Mouse (Mus musculus): ENCODE measurements around the gene Gucy2e. TPM values are rescaled to one million over a fixed set of nuclear protein-coding genes. Genes with fewer than 3 reads are reported as not detected.

Gucy2e gene
- polyA plus RNA-seq, 1 experiment from 2014 or later = 0.08 TPM

GRCm38 (mm10) chr11:69244911-69245310 is 8.1 kb upstream of the Gucy2e start:
- H3K9ac ChIP-seq (ENCODE audit: low read length) = no peak overlapping the region
- peaks cover 7 to 16% of the 10 kb centered on the region in 2 experiments; a peak in 3 of 4 replicates for H3K4me1 ChIP-seq (ENCODE audit: control insufficient read depth in 2 of 2, insufficient read depth in 2 of 2, low read length in 2 of 2)
- no peaks in the 10 kb centered on the region for H3K27me3 ChIP-seq (ENCODE audit: control insufficient read depth, insufficient read depth, low read length)
- H3K4me3 ChIP-seq (ENCODE audit: control insufficient read depth in 1 of 2, insufficient read depth in 1 of 2, low read depth in 1 of 2, low read length in 2 of 2) = 0 out of 4 replicates have a peak overlapping the region, but pooled peaks of 1 of the 2 experiments have one; percentile 11
- ATAC-seq (ENCODE audit: insufficient number of reproducible peaks, insufficient read depth, low FRiP score, low read depth) = no peak
- no peaks in the 10 kb centered on the region for H3K36me3 ChIP-seq (ENCODE audit: control insufficient read depth, insufficient read depth, low read length)
- WGBS = 21% methylated on average over 2 of the region's 2 CpGs
- H3K4me2 ChIP-seq (ENCODE audit: low read length) = peak overlapping the region; percentile 55
- H3K27ac ChIP-seq (replicated peaks in 1 of 2; ENCODE audit: control insufficient read depth in 1 of 2, insufficient read depth in 1 of 2, low read depth in 2 of 2, low read length in 2 of 2) = no peak overlapping the region
- H3K9me3 ChIP-seq (ENCODE audit: control insufficient read depth, low read length) = no peaks in the 10 kb centered on the region

GRCm38 (mm10) chr11:69236061-69236925 is 543 bp downstream of the Gucy2e start:
- WGBS = 3% methylated on average over 51 of the region's 51 CpGs
- peaks cover 46% of the 10 kb centered on the region for H3K27me3 ChIP-seq (ENCODE audit: control insufficient read depth, insufficient read depth, low read length)
- H3K27ac ChIP-seq (replicated peaks in 1 of 2; ENCODE audit: control insufficient read depth in 1 of 2, insufficient read depth in 1 of 2, low read depth in 2 of 2, low read length in 2 of 2) = no peak overlapping the region

GRCm38 (mm10) chr11:69235285-69236060 is 1.4 kb downstream of the Gucy2e start:
- Histone ChIP-seq H3K9me3 (ENCODE audit: control insufficient read depth, low read length) (no peaks in the 10 kb centered on the region), H3K4me3 (ENCODE audit: control insufficient read depth in 1 of 2, insufficient read depth in 1 of 2, low read depth in 1 of 2, low read length in 2 of 2) (peak overlapping the region; percentile 36 to 46), H3K27ac (replicated peaks in 1 of 2; ENCODE audit: control insufficient read depth in 1 of 2, insufficient read depth in 1 of 2, low read depth in 2 of 2, low read length in 2 of 2) (no peak overlapping the region), H3K4me2 (ENCODE audit: low read length) (peak overlapping the region; percentile 87), H3K36me3 (ENCODE audit: control insufficient read depth, insufficient read depth, low read length) (no peaks in the 10 kb centered on the region), H3K4me1 (ENCODE audit: control insufficient read depth in 2 of 2, insufficient read depth in 2 of 2, low read length in 2 of 2) (peaks cover 2 to 9% of the 10 kb centered on the region in 2 experiments; a peak in 2 of 4 replicates), H3K27me3 (ENCODE audit: control insufficient read depth, insufficient read depth, low read length) (peaks cover 46% of the 10 kb centered on the region), H3K9ac (ENCODE audit: low read length) (peak overlapping the region; percentile 63)
- ATAC-seq (ENCODE audit: insufficient number of reproducible peaks, insufficient read depth, low FRiP score, low read depth) = peak; percentile 55
- 2% methylated on average over 33 of the region's 33 CpGs for WGBS

More at GRCm38 (mm10) chr11:69236061-69236925, 543 bp downstream of the Gucy2e start:
- no peaks in the 10 kb centered on the region for H3K9me3 ChIP-seq (ENCODE audit: control insufficient read depth, low read length)
- no peaks in the 10 kb centered on the region for H3K36me3 ChIP-seq (ENCODE audit: control insufficient read depth, insufficient read depth, low read length)
- peak overlapping the region; percentile 36 to 46 for H3K4me3 ChIP-seq (ENCODE audit: control insufficient read depth in 1 of 2, insufficient read depth in 1 of 2, low read depth in 1 of 2, low read length in 2 of 2)
- peak; percentile 37; the same call in 1 of the 2 replicates for ATAC-seq (ENCODE audit: insufficient number of reproducible peaks, insufficient read depth, low FRiP score, low read depth)
- peak overlapping the region; percentile 63 for H3K9ac ChIP-seq (ENCODE audit: low read length)
- peaks cover 2 to 9% of the 10 kb centered on the region in 2 experiments; a peak in 2 of 4 replicates for H3K4me1 ChIP-seq (ENCODE audit: control insufficient read depth in 2 of 2, insufficient read depth in 2 of 2, low read length in 2 of 2)
- peak overlapping the region; percentile 87 for H3K4me2 ChIP-seq (ENCODE audit: low read length)

GRCm38 (mm10) chr11:69233141-69233540 is 3.7 kb downstream of the Gucy2e start:
- H3K27me3 ChIP-seq (ENCODE audit: control insufficient read depth, insufficient read depth, low read length) = peaks cover 44% of the 10 kb centered on the region
- no peak for ATAC-seq (ENCODE audit: insufficient number of reproducible peaks, insufficient read depth, low FRiP score, low read depth)
- no peak overlapping the region for H3K27ac ChIP-seq (replicated peaks in 1 of 2; ENCODE audit: control insufficient read depth in 1 of 2, insufficient read depth in 1 of 2, low read depth in 2 of 2, low read length in 2 of 2)
- H3K4me1 ChIP-seq (ENCODE audit: control insufficient read depth in 2 of 2, insufficient read depth in 2 of 2, low read length in 2 of 2) = peaks cover 2 to 9% of the 10 kb centered on the region in 2 experiments; a peak in 2 of 4 replicates
- H3K9ac ChIP-seq (ENCODE audit: low read length) = no peak overlapping the region
- 64% methylated on average over 2 of the region's 2 CpGs for WGBS
- H3K9me3 ChIP-seq (ENCODE audit: control insufficient read depth, low read length) = no peaks in the 10 kb centered on the region
- no peak overlapping the region for H3K4me3 ChIP-seq (ENCODE audit: control insufficient read depth in 1 of 2, insufficient read depth in 1 of 2, low read depth in 1 of 2, low read length in 2 of 2)
- no peak overlapping the region for H3K4me2 ChIP-seq (ENCODE audit: low read length)
- no peaks in the 10 kb centered on the region for H3K36me3 ChIP-seq (ENCODE audit: control insufficient read depth, insufficient read depth, low read length)

GRCm38 (mm10) chr11:69230420-69230819 is 6.4 kb downstream of the Gucy2e start:
- 67% methylated on average over 4 of the region's 4 CpGs for WGBS
- H3K9ac ChIP-seq (ENCODE audit: low read length) = no peak overlapping the region
- no peak overlapping the region for H3K4me2 ChIP-seq (ENCODE audit: low read length)
- H3K9me3 ChIP-seq (ENCODE audit: control insufficient read depth, low read length) = no peaks in the 10 kb centered on the region
- H3K27ac ChIP-seq (replicated peaks in 1 of 2; ENCODE audit: control insufficient read depth in 1 of 2, insufficient read depth in 1 of 2, low read depth in 2 of 2, low read length in 2 of 2) = no peak overlapping the region
- H3K4me1 ChIP-seq (ENCODE audit: control insufficient read depth in 2 of 2, insufficient read depth in 2 of 2, low read length in 2 of 2) = no peaks in the 10 kb centered on the region; a peak in 2 of 4 replicates
- no peak overlapping the region for H3K4me3 ChIP-seq (ENCODE audit: control insufficient read depth in 1 of 2, insufficient read depth in 1 of 2, low read depth in 1 of 2, low read length in 2 of 2)
- H3K36me3 ChIP-seq (ENCODE audit: control insufficient read depth, insufficient read depth, low read length) = no peaks in the 10 kb centered on the region
- H3K27me3 ChIP-seq (ENCODE audit: control insufficient read depth, insufficient read depth, low read length) = peaks cover 18% of the 10 kb centered on the region
- no peak for ATAC-seq (ENCODE audit: insufficient number of reproducible peaks, insufficient read depth, low FRiP score, low read depth)

GRCm38 (mm10) chr11:69225715-69226114 is 11.1 kb downstream of the Gucy2e start:
- no peak for ATAC-seq (ENCODE audit: insufficient number of reproducible peaks, insufficient read depth, low FRiP score, low read depth)
- Histone ChIP-seq H3K4me1 (ENCODE audit: control insufficient read depth in 2 of 2, insufficient read depth in 2 of 2, low read length in 2 of 2) (peaks cover 3 to 15% of the 10 kb centered on the region in 2 experiments; a peak in 3 of 4 replicates), H3K4me2 (ENCODE audit: low read length) (no peak overlapping the region), H3K9me3 (ENCODE audit: control insufficient read depth, low read length) (no peaks in the 10 kb centered on the region), H3K9ac (ENCODE audit: low read length) (no peak overlapping the region), H3K4me3 (ENCODE audit: control insufficient read depth in 1 of 2, insufficient read depth in 1 of 2, low read depth in 1 of 2, low read length in 2 of 2) (no peak overlapping the region), H3K27me3 (ENCODE audit: control insufficient read depth, insufficient read depth, low read length) (no peaks in the 10 kb centered on the region), H3K27ac (replicated peaks in 1 of 2; ENCODE audit: control insufficient read depth in 1 of 2, insufficient read depth in 1 of 2, low read depth in 2 of 2, low read length in 2 of 2) (no peak overlapping the region), H3K36me3 (ENCODE audit: control insufficient read depth, insufficient read depth, low read length) (no peaks in the 10 kb centered on the region)
- 86% methylated on average over 1 of the region's 1 CpGs for WGBS

- H3K4me2 ChIP-seq (ENCODE audit: low read length) = no peak overlapping the region
- H3K27ac ChIP-seq (replicated peaks in 1 of 2; ENCODE audit: control insufficient read depth in 1 of 2, insufficient read depth in 1 of 2, low read depth in 2 of 2, low read length in 2 of 2) = no peak overlapping the region
- no peaks in the 10 kb centered on the region for H3K36me3 ChIP-seq (ENCODE audit: control insufficient read depth, insufficient read depth, low read length)
- H3K27me3 ChIP-seq (ENCODE audit: control insufficient read depth, insufficient read depth, low read length) = 0 out of 2 replicates have a peak, but pooled peaks cover 3% of the 10 kb centered on the region
- no peak overlapping the region for H3K9ac ChIP-seq (ENCODE audit: low read length)
- 80% methylated on average over 4 of the region's 4 CpGs for WGBS
- no peaks in the 10 kb centered on the region for H3K9me3 ChIP-seq (ENCODE audit: control insufficient read depth, low read length)
- peaks cover 3 to 15% of the 10 kb centered on the region in 2 experiments; a peak in 3 of 4 replicates for H3K4me1 ChIP-seq (ENCODE audit: control insufficient read depth in 2 of 2, insufficient read depth in 2 of 2, low read length in 2 of 2)
- no peak for ATAC-seq (ENCODE audit: insufficient number of reproducible peaks, insufficient read depth, low FRiP score, low read depth)
- no peak overlapping the region for H3K4me3 ChIP-seq (ENCODE audit: control insufficient read depth in 1 of 2, insufficient read depth in 1 of 2, low read depth in 1 of 2, low read length in 2 of 2)
Observed at GRCm38 (mm10) chr11:69223101-69223500, 13.7 kb downstream of the Gucy2e start.
